Mouse (Mus musculus) layer of hippocampus, adult 2 months (tissue): ENCODE measurements at regions not wholly inside any gene's neighbourhood (a gene's known extent, or its start where the extent isn't known, plus 50 kb on each side); places are given as distances from the start of the nearest gene placed in this dataset.

Experiments
- DNase-seq, 2 experiments: peaks; one replicate each; pipeline ENCODE4 v3.0.0; 2022; ENCODE audit warnings: low spot score in 2 of 2
- H3K27ac ChIP-seq: fragments of 200-600 bp; 2 replicates; pipeline ENCODE4 v1.8.1; 2022
- H3K4me3 ChIP-seq: fragments of 200-600 bp; 2 replicates; pipeline ENCODE4 v1.8.1; 2022; ENCODE audit warnings: mild to moderate bottlenecking
- CTCF ChIP-seq: fragments of 200-600 bp; conservative IDR thresholded peaks from 2 replicates; pipeline ENCODE4 v1.8.1; 2022; ENCODE audit warnings: antibody characterized with exemption, mild to moderate bottlenecking, moderate library complexity

DNA sequence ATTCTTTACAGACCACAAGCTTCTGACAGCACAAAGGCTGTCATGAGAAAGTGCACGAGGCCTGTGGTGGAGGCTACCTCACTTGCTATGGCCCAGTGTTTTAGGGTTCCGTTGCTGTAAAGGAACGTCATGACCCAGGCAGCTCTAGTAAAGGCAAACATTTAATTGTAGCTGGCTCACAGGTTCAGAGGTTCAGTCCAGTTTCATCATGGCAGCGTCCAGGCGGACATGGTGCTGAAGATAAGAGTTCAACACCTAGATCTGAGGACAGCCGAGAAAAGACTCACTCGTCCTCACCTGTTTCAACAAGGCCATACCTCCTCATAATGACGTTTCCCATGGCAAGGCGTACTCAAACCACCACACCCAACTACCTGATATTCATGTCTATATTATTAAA is 132.7 kb upstream of the Foxn2 start:
- DNase-seq: no peak
- no peak overlapping the region for H3K27ac ChIP-seq
- TF ChIP-seq CTCF: no peak
- H3K4me3 ChIP-seq: no peak overlapping the region

DNA sequence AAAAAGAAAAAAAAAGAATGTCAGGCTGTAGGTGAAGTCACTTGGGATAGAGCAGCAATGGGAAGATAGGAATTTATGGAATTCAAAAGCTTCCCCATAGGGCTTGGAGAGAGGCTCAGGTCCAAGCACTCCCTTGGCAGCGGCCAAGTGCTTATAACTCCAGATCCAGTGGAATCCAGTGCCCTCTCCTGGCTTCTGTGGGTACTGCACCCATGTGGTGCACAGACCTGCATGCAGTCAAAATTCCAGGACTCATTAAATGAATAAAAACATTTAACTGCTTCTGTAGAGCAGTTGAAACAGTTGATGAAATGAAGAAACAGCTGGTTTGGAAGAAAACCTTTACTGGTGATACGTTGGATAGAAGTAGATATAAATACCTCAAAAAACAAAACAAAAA is 127.6 kb upstream of the Foxn2 start:
- Histone ChIP-seq H3K27ac (no peak overlapping the region), H3K4me3 (no peak overlapping the region)
- no peak for DNase-seq
- peak; percentile 67 for TF ChIP-seq CTCF

DNA sequence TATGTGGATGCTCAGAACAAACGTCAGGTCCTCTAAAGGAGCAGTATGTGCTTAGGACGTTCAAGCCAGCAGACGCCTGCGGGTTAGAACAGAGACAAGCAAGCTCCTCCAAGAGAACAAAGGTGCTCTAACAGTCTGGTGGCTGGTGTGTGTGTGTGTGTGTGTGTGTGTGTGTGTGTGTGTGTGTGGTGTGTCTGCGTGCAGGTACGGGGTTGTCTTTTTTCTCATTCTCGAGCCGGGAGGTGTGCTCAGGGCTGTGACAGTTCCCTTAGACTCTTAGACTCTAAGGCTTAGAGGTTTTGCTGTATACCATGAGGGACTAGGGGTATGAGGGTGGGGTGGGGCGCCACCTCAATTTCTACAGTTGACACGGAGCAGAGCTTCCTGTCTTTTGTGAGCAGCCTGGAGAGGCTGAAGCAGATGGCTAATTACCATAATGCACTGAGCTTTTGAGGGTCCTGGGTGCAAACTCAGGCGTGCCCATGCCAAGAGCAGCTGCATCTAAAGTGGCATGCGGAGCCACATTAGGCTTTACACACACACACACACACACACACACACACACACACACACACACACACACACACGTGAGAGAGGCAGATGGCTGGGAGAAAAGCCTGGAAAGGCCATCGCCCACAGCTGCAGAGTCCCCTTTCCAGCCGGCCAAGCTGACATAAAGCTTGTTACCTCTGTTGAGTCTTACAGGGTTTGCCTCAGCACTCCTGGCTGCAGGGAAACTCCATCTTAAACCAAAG is 124.1 kb upstream of the Foxn2 start:
- DNase-seq: no peak
- TF ChIP-seq CTCF: no peak
- Histone ChIP-seq H3K4me3 (no peak overlapping the region), H3K27ac (peak overlapping the region; percentile 23; the same call in 1 of the 2 replicates)

DNA sequence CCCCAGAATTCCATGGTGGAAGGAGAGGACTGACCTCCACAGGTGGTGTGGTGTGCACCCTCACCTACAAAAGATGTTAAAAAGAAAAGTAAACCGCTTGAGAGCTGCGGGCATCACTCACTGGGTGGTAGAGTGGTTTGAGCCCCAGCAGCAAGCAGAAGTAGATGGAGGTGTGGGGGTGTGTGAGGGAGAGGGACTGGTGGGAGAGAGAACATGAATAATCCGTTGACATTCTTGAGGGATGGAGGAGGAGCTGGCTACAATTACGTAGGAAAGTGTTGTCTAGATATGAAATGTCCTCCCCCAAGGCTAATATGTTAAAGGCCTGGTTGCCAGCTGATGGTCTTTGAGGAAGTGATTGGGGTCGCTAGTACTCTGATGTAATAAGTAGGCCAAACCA is 123.2 kb upstream of the Foxn2 start:
- DNase-seq: no peak
- H3K27ac ChIP-seq: peak overlapping the region; percentile 23; the same call in 1 of the 2 replicates
- TF ChIP-seq CTCF: no peak
- no peak overlapping the region for H3K4me3 ChIP-seq

DNA sequence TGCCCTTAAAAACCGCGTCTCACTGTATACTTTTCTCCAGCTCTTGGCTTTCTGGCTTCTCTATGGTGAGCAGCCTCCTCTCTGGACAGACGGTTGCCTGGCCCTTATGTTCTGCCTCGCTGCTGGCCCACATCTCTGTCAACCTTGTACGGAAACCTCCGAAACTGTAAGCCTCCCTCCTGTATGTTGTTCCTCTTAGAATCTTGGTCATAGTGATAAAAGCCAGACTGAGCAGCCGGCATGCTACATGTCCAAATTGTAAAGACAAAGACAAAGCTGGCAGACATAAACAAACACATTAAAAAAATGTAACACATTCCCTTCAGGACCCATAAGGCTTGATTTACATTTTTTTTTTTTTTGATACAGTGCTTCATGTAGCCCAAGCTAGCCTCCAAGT is 122.7 kb upstream of the Foxn2 start:
- DNase-seq: no peak
- Histone ChIP-seq H3K27ac (no peak overlapping the region), H3K4me3 (no peak overlapping the region)
- no peak for TF ChIP-seq CTCF

DNA sequence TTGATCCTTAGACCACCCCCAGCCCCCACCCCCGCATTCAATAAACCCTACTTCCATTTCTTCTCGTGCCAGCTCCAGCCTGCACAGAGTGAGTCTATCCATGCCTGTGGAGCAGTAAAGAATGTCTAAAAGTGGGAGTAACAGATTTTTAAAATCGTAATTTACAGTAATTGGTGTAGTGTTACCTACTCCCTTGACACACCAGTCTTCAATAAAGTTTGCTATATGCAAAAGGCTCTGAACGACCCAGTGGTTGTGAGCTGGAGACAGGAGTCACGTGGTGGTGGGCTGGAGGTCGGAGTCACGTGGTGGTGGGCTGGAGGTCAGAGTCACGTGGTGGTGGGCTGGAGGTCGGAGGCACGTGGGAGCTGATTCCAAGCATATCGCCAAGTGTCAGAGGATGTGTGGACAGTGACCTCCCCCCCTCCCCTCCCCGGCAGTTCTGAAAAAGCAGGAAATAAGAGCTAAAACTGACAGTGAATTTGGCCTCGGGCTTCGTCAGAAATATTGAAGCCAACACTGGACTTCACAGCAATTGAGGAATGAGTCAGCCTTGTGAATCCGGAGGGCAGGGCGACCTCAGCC is 122.2 kb upstream of the Foxn2 start:
- Histone ChIP-seq H3K4me3 (no peak overlapping the region), H3K27ac (no peak overlapping the region)
- no peak for TF ChIP-seq CTCF
- DNase-seq: no peak

DNA sequence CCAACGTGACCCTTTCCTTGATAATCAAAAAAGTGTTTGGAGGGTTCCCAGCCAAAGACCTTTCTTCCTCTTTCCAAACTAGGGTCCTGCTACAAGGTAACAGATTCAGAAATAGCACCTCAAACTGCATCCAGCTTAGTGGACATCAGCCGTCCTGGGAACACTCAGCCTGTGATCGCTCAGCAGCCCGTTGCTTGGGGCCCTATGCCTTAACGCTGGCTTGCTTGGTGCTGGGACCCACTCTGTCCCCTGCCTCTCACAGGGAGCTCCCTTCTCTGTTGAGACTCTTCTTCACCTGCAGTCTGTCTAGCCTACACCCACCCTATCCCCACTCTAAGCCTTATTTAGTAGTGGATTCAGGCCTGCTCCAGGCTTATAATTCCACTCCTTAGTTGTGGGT is 121.6 kb upstream of the Foxn2 start:
- no peak for DNase-seq
- Histone ChIP-seq H3K27ac (no peak overlapping the region), H3K4me3 (no peak overlapping the region)
- TF ChIP-seq CTCF: no peak

DNA sequence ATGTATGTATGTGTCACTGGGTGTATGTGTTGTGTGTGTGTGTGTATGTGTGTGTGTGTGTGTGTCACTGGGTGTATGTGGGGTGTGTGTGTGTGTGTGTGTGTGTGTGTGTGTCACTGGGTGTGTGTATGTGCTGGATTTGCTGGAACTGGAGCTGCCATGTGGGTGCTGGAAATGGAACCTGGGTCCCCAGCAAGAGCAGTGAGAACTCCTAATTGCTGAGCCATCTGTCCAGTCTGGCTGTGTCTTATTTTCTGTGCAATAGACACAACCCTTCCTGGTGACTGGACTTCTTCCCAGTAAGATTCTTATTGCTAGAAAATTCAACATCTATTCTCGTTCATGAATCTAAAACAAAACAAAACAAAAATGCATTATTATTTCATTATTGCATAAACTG is 119.8 kb upstream of the Foxn2 start:
- no peak for DNase-seq
- TF ChIP-seq CTCF: no peak
- Histone ChIP-seq H3K4me3 (no peak overlapping the region), H3K27ac (no peak overlapping the region)

DNA sequence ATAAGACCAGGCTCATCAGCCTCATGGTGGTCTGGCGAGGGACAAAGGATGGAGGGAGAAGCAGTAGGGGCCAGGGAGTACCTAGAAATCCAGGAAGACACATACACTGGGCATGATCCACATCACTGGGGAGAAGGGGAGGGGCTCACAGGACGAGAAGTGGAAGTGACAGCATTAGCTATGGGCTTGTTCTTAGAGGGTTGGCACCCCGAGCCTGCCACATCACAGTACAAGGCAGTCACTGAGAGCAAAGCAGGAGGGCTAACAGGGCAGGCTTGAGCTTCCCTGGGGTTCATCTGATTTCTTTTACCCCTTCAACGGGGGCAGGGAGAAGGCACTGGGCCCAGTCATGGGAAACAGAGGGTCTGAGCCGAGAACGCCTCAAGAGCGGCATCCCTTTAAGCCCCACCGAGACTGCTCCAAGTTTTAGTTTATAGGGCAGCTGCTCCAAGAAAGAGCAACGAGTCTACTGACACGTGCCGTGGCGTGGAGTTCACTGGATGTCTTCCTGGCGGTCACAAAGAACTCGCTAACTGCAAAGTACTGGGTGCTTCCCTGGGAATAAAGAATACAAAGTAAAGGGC is 115.1 kb upstream of the Foxn2 start:
- Histone ChIP-seq H3K4me3 (no peak overlapping the region), H3K27ac (peak overlapping the region; percentile 79)
- no peak for TF ChIP-seq CTCF
- no peak for DNase-seq

DNA sequence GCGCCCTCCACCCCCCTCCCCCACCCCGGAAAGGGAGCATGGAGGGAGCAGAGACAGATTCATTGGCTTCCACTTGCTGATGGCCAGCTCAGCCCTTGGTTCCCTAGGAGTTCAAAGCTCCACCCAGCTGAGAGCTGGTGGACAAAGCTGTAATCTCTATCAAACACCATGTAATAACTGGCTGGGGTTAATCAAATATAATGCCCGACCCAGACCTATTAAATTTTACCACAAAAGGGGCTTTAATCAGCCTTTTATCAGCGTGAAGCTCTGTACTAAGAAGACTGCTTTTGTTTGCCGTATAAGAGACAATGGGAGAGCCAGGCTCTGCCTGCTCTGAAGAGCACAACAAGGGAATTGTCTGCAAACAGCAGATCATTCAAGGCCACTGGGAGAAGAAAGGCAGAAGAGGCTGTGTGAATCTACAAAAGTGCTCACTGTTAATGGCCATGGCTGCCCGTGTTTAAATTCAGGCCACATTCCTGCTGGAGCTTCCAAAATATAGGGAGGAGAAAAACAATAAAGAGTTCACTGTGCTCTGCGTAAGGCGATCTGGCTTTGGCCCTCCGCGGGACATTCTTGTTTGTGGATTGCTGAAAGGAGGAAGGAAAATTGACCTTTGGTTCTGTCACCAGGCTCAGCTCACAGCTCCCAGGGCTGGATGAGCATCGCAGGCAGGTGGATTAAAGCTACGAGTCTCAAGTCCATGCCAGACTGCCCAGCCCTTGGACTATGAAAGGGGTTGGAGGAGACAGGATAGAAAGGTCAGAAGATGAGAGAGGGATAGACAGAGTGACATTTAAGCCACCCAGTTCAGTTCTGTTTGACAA is 114.4 kb upstream of the Foxn2 start:
- Histone ChIP-seq H3K27ac (peak overlapping the region; percentile 79), H3K4me3 (no peak overlapping the region)
- DNase-seq: peak in 1 of 2 experiments; percentile 57
- no peak for TF ChIP-seq CTCF

DNA sequence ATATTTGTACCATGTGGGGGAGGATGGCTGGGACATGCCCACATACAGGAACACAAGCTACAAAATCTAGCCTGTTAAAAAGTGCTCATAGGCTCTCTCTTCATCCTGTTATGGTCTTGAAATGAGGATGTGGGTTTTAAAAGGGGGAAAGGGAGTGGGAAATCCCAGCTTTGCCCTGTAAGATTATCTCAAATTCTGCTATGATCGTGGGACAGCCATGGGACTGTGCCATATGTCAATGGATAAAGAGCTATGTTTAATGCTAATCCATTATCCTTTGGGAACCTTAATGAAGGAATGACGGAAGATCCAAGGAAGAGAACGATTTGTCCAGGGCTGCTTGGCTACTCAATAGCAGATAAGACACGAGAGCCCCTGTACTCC is 113.8 kb upstream of the Foxn2 start:
- no peak for DNase-seq
- peak overlapping the region; percentile 79 for H3K27ac ChIP-seq
- no peak for TF ChIP-seq CTCF
- no peak overlapping the region for H3K4me3 ChIP-seq

DNA sequence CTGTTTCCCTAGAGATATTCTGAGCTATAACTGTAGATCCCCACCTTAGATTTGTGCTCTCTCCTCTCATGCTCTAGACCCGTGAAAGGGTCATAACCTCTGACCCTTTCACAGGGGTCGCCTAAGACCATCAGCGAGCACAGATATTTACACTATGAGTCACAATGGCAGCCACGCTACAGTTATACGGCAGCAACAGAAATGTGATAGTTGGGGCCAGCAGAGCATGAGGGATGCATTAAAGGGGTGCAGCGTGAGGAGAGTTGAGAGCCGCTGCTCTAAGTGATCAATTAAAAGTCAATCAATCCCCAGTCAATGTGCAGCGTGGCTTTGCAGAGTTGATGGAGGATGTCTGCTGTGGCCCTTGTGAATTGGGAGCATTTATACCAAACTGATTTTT is 112.7 kb upstream of the Foxn2 start:
- H3K27ac ChIP-seq: peak overlapping the region; percentile 79
- no peak overlapping the region for H3K4me3 ChIP-seq
- no peak for TF ChIP-seq CTCF
- DNase-seq: no peak

DNA sequence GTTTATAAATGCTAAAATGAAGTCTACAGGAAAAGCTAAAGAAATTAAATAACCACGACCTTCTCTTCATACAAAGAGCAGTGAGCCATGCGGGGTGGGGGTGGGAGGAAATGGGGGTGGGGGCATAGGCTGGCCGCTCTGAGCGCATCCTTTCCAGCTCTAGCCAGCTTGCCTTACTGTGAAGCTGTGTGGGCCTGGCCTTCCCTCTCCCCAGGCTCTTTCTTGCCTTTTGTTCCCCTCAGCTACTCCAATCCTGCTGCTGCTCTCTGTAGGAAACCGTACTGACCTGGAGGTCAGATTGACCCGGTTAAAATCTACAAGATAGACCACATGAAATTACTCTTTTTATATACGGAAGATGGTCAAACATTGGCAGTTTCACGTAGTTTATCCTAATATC is 111.7 kb upstream of the Foxn2 start:
- H3K4me3 ChIP-seq: no peak overlapping the region; the same call in 1 of the 2 replicates
- H3K27ac ChIP-seq: peak overlapping the region; percentile 79
- no peak for TF ChIP-seq CTCF
- DNase-seq: no peak
